Mouse (Mus musculus) gonadal fat pad, adult 2 months (tissue): ENCODE data around the gene Retreg3. TPM values are rescaled to one million over a fixed set of nuclear protein-coding genes. Genes with fewer than 3 reads are reported as not detected.

ENCODE experiments used
- DNase-seq: peaks from one replicate; pipeline ENCODE4 v3.0.0-alpha.2; 2012; ENCODE audit warnings: low read depth
- polyA plus RNA-seq: library from polyadenylated mRNA; depleted of rRNA; stranded (reverse); fragments of >200 nt; gene quantifications from 2 replicates; pipeline ENCODE4 v1.2.3, GENCODE M21; 2012

The Retreg3 gene
- polyA plus RNA-seq, 1 experiment: 66.7 TPM

DNA sequence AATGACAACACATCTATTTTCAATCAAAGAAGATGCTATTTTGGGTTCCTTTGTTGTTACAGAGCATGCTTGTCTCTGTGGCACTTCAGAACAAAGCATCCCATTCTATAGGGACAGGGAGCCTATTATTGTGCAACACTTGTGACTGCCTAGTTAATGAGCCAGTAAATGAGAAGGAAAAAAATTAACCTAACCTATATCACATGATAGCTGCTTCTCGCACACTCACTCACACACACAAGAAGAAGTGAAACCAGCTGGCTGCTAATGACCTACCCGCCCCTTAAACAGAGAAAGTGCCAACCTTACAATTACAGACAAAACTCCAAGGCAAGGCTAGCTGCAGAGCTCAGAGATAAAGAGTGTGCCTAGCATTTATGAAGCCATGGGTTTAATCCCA, 4.1 kb downstream of the Retreg3 start:
- no peak for DNase-seq

DNA sequence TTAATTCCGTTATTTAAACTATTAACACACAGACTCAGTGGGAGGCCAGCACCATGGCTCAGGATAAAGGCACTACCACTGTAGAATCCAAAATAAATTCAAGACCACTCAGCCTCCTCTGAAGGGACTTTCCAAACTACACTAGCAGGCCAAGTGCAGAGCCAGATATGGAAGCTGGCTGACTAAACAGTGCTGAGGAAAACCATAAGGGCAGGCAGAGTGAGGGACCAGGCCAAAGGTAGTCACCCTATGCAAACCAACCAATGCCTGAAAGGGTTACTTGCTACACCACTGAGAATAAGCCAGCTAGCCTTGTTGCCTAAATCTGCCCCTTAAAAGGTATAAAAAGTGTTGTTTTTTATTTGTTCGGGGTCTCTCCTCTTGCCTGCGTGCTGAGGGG, 7.5 kb downstream of the Retreg3 start:
- no peak for DNase-seq

DNA sequence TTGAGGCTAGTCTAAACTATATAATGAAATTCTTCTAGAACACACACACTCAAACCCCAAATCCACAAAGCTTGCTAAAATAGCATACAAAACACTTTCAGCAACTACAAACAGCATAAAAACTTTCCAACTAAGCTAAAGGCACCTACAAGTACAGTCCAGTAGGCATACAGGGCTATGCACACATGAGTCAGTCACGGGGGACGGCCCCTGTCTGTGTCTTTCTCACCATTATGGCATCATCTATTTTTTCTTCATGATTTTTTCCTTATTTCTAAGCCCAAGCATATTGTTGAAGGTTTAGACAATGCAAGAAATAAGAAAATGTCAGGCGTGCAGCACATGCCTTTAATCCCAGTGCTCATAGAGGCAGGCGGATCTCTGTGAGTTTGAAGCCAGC, 8.5 kb downstream of the Retreg3 start:
- no peak for DNase-seq

DNA sequence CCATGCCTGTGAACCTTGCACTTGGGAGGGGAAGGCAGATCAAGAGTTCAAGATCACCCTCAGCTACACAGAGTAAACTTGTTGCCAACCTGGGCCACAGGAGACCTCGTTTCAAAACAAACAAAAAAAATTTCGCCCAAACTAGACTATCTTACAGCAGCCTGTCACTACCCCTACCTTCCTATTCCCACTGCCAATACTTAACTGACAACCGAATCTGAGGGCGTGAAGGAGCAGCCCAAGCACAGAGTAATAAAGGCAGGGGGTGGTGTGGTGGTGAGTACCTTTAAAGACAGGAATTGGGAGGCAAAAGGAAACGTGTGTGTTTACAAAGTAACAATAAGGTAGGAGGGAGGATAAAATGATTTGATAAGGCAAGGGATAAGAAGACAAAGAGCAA, 9.0 kb downstream of the Retreg3 start:
- DNase-seq: no peak

DNA sequence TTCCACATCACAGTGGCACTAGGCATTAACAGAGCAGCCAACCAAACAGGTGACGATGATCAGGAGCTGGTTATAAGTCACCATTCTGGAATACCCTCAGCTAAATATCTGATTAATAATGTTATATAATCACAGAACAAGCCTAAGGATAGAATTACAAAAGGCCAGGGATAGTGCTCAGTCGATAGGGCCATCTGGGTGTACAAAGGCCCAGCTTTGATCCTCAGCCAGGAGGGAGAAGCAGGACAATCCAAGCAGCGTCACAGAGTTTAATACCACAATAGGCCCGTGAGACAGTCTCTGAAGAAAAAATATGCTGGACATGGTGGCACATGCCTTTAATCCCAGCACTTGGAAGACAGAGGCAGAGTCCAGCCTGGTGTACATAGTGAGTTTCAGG, 10.3 kb downstream of the Retreg3 start:
- DNase-seq: no peak

DNA sequence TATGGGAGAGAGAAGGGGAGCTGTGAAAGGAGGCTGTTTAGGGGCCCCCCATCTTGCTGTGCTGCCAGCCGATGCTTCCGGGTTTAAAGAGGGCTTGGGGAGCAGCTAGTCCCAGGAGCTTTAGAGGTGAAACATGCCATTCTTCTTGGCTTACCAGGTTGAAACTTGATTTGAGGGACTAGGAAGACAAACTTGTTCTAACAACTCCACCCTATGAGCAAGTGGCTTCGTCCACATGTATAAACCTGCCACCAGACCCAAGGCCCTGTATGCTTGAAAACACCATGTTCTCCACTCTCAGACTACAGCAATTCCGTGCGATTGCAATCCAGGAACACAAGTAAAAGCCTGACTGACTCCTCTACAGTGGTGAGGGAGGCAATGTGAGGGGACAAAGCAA, 16.7 kb downstream of the Retreg3 start:
- DNase-seq: peak; percentile 73

DNA sequence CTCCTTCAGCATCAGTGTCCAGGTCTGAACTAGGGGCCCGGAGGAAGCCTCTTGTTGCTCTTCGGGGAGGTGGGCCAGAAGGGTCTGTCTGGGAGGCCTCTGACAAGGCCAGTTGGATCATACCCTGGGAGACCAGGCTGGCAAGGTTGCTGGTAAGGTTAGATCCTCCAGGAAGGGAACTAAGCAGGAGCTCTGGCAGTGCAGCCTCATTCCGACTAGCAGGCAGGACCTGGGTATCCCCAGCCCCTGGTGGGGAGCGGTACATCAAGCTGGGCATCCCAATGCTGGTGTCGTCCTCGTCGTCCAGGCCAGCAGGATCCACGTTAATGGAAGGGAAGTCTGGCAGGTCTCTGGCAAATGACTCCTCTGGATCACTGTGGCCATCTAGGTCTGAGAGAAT, 21.5 kb downstream of the Retreg3 start:
- DNase-seq: no peak

DNA sequence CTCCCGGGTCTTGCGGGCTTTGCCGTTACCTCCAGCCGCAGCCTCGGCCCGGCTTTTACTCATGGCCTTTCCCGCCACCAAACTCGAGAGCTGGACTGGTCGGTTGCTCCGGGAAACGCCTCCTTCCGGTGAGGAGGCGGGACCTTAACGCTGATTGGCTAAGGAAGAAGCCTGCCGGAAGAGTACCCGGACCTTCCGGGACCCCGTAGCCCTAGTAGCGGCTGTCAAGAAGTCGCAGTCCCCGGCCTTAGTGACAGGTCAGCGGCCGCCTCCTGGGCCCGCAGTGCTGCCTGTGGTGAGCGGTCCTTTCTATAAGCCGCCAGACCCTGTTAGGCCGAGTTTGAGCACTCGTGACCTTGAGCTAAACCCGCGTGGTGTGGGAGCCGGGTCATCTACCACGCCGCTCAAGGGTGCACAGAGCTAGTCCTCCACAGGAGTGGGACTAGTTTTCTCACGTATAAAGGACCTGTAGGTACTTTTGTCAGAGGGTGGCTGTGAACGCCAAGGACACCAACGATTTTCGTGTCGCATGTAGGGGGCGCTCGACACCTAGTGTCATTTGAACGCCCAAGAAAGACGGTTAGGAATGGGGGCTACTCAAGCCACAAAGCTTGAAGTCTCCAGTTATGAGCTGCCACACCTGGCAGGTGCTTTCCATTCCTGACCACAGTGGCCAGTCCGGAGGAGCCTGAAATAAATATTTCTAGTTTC, 24.2 kb downstream of the Retreg3 start, which contains the start of gene Psmc3ip:
Gene Psmc3ip, minus strand, starts transcription at position 123 of the 711 bp plus-strand sequence.
- DNase-seq: no peak

DNA sequence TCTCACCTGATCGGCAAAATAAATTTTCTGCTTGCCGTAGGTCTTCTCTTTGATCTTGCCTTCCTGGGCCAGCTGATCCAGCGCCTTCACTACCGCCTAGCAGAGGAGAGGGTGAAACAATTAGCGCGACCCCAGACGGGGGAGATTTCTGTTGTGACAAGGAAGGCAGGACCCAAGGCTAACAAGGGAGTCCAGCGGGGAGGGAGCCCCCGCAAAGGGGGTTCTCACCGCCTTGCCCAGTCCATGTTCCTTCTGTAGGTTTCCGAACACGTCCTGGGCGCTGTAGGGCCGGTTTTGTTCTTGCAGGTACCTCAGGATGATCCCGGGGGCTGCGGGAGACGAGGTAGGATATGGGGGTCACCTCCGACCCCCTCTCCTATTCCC, 24.8 kb downstream of the Retreg3 start:
- DNase-seq: no peak

DNA sequence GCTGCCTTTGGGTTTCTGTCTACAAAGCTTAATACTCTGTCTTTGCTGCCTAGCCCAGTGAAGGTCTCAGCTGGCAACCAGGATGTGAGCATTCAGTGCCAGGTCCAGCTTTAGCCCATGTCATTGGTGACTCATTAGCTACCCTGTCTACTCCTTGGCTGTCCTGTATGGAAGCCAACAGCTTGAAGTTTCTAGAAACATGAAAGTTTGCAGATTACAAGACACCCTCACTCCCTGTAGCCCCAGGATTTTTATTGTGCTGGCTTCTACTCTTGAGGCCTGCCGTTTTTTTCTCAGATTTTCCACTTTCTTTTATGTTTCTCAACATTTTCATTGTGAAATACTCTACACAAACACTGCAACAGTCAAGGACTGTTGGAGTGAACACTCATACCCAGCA, 29.8 kb downstream of the Retreg3 start:
- no peak for DNase-seq

DNA sequence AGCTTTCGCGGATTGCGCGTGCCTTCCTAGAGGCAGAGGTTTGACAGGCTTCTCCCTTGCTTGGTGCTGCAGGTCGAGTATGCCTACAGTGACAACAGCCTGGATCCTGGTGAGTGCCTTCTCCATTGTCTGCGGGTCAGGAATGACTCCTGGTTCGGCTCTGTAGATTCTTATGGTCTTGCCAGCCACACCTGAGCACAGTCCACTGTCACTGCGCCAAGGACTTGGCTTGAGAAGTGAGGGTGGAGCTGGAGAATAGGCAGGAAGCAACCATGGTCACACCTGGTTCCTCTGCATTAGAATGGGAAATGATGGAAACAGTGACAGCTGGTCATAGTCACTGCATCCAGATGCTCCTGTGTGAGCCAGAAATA, 32.0 kb downstream of the Retreg3 start:
- DNase-seq: no peak

DNA sequence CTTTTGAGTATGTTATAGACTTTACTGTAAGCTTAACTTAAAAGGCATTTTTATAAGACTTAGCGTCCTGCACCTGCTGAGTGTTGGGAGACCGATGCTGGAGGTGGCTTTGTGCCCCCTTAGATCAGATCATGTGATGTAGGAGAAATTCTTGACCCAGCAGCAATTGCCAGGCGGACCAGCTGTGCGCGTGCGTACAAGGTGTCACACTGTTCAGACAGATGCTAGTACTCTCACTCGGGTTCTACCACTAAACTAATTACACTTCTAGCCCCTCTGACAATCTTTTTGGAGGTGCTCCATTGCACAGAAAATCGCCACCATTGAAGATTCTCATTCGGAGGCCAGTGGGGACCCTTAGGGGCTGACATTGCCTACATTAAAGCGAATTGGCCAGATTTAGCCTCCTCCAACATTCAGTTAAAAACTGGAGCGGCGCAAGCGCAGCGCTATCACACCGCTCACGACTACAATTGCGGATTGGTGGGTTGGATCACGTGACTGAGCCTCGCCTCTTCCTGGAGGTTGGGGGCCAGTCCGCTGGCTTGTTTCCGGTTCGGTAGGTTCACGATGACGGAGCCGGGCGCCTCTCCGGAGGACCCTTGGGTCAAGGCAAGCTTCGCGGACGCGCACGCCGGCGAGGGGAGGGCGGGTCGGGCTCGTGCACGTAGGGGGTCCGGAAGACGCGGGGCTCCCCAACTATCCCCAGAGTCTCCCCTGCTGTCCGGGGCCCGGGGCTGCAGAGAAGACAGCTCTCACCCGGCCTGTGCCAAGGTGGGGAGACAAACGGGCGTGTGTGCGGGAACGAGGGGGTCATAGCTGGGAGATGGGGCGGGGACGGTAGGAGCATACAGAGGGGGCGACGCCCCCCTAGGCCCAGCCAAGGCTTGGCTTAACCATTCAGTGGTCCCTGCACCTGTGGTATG, 32.7 kb downstream of the Retreg3 start, which contains the start of gene Mlx:
Gene Mlx, plus strand, starts transcription at position 522 of the 926 bp plus-strand sequence.
- no peak for DNase-seq

DNA sequence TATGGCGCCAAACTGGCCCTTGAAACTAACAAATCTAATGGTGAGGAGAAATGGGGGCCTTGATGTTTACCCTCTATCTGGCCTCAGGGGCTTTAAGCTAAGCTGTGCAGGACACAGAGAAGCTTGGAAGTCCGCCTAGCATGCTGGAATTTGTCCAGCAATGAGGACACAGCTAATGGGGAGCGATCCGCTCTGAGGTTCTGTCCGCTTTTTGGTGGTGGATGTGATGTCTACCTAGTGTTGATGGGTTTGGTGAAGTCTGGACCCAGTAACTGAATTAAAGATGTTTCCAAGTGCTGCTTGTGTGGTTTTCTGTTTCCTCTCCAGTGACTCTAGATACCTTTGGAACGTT, 33.4 kb downstream of the Retreg3 start:
- DNase-seq: no peak

DNA sequence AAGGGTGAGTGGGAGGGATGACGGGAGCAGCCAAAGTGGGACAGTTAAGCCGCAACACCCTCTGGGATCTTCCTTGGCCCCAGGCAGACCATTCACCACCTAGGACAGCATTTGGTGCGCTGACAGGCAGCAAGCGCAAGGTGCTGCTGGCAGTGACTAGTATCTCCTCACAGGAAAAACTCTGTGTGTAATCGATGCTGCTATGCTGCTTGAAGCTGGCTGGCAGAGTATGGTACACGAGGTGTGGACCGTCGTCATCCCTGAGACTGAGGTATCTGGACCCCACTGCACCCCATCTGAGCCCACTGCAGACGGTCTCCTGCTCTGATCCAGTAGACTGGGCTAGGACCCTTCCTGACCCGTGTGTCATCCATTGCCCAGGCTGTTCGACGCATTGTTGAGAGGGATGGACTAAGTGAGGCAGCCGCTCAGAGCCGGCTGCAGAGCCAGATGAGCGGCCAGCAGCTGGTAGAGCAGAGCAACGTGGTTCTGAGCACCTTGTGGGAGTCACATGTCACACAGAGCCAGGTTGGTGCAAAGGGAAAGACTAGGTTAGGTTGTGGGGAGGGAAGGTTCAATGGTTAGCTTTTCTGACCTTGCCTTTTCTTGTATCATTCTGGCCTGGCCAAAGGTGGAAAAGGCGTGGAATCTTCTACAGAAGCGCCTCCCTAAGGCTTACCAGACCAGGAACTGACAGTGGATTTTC, 33.9 kb downstream of the Retreg3 start:
- DNase-seq: no peak

DNA sequence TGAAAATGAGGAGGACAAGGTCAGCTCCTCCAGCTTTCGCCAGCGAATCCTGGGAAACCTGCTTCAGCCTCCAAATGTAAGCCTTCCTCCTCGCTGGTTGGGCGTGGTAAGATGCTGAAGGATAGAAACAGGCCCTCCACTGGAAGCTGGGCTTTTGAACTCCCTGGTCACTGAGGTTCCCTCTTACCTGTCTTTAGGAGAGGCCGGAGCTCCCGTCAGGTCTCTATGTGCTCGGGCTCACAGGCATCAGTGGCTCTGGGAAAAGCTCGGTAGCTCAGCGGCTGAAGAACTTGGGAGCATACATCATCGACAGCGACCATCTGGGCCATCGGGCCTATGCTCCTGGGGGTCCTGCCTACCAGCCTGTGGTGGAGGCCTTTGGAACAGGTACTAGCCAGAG, 34.9 kb downstream of the Retreg3 start:
- no peak for DNase-seq

DNA sequence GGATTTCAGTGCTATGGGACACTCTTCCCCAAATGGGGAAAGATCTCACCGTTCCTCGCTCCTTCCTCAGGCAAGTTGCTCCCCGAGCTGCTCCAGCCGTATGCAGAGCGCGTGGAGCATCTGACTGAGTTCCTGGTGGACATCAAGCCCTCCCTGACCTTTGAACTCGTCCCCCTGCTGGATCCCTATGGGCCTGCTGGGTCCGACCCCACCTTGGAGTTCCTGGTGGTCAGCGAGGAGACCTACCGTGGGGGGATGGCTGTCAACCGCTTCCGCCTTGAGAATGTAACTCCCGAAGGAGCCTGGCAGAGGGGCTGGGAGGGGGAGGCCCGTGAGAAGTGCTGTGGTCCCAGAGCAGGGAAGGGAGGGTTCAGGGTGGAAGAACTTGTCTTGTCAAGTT, 35.4 kb downstream of the Retreg3 start:
- DNase-seq: no peak

DNA sequence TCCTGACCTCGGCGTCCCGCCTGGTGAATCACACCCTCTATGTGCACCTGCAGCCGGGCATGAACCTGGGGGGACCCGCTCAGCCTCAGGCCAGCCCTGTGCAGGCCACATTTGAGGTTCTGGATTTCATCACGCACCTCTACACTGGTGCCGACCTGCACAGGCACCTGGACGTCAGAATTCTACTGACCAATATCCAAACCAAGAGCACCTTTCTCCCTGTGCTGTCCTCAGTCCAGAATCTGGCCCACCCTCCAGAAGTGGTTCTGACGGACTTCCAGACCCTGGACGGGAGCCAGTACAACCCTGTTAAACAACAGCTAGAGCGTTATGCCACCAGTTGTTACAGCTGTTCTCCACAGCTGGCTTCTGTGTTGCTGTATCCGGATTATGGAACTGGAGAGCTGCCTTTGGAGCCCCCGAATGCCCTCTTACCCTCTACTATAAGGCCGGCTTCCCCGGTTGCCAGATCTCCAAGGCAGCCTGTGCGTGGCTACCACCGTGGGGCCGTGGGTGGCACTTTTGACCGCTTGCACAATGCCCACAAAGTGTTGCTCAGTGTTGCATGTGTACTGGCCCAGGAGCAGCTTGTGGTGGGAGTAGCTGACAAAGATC, 36.5 kb downstream of the Retreg3 start:
- DNase-seq: no peak

DNA sequence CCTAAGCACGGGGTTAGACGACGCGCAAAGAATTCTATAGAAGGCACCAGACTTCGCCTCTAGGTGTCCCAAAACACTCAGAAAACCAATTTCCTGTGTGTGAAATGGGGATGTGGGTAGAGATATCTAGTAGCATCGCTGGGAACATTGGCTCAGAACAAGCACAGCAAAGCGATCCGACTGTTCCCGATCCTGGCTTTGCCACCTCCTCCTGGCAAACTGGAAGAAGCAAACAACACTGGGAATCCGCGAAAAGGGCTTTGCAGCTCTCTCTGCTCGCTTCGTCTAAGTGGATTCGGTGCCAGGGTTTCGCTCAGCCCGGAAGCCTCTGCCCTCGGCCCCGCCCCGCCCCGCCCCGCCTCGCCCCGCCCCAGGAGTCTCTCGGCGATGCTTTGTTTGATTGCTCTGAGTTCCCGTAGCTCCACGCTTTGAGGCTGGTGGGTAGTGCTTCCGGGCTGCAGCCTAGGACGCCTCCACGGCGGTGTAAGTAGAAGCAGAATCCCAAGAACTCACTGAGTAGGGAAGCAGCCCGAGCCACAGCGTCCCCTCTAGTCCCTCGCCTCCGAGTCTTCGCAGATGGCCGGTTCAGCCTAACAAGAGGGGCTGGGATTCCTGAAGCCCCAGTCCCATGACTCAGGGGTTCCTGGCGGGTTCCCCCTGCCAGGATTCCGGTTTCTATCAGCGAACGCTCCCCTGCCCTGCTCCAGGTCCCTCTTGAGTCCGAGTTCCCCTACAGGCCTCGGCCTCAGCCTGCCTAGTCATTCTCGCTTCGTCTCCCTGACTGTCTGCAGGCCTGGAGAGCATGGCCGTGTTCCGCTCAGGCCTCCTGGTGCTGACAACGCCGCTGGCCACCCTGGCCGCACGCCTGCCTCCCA, 37.2 kb downstream of the Retreg3 start, which contains the start of gene Coasy:
Gene Coasy, plus strand, starts transcription at position 358 of the 875 bp plus-strand sequence.
- no peak for DNase-seq

DNA sequence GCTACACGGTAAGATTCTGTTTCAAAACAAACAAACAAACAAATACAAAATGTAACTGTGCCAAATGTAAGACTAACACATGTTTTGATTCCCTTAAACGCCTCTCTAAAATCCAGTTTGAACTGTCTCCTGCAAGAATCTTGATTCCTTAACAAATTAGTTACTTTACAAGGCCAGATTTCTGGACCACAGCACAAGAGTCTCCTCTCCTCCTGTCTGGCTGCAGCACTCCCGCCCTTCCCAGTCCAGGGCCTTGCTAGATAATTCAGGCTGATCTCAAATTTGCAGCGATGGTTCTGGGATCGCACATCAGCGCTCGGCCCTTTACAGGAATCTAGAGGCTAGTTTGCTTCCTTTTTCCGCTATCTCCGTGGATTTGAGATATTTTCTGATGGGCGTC, 38.0 kb downstream of the Retreg3 start:
- DNase-seq: no peak

DNA sequence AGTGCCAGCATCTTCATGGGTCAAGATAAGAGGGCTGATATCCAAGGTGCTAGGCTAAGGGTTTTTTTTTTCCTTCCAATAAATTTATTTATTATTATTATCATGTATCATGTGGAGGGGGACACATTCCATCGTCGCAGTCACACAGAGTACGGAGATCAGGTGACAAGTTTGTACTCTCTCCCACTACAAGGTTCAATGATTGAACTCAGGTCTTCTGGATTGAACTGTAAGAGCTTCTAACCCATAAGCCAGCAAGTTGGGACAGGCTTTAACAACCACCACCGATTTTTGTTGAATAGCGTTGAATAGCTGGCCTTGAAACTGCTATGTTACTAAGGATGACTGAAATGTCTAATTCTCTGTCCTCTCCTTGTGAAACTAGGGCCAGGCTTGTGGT, 39.3 kb downstream of the Retreg3 start:
- DNase-seq: no peak

DNA sequence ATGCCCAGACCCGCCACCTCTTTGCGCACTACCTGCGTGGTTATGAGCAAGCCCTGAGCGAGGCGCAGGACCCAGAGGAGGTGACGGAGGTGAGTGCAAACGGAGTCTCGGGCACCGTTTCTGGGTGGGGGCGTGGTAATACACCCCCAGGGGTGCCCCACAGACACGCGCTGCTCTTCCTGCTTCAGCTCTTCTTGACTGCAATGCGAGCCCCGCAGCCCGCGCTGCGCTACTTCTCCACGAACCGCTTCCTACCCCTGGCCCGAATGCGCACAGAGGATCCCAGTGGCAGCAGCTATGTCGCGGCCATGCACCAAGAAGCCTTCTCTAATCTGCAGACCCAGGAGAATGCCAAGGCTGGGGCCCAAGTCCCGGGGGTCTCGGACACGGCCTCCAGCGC, 39.9 kb downstream of the Retreg3 start:
- no peak for DNase-seq
